Mouse (Mus musculus) layer of hippocampus, postnatal 36 days (tissue): ENCODE results near the gene Gm37240. TPM values are rescaled to one million over a fixed set of nuclear protein-coding genes. Genes with fewer than 3 reads are reported as not detected.
"Not testable (repeated sequence)": the region's sequence is repeated elsewhere in the genome, so short reads cannot be mapped to it uniquely, and the experiment has no call there.

Source experiments
- DNase-seq, 2 experiments: peaks; one replicate each; pipeline ENCODE4 v3.0.0; 2022
- total RNA-seq, 2 experiments: library from RNA; stranded (reverse); gene quantifications; 2 replicates each; pipeline ENCODE4 v1.2.3; 2021

Gm37240 gene
- total RNA-seq: not detected

DNA sequence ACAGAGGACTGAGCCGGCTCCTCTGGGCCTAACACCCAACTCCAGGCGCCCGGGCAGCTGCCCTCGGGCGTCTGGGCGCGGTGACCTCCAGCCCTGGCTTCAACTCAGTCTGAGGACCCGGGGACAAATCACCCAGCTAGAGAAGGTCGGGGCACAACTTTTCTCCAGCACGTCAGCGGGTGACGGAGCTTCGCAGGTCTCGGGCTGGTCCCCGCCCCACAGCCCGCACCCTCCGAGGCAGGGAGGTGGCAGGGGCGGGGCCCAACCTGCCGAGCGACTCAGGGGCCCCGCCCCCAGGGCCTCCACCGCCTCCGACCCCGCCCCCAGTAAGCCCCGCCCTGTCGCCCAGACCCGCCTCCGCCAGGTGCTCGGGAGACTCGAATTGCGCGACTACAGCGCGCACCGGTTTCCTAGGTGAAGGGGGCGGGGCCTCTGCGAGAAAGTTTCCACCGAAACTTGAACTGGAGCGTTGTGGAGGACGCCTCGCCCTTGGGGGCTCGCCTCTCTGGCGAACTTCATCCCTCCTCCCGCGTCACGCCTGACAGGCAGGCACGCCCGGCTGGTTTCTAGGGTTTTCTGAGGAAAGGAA, at the start of gene Gm37240, which contains the start of gene Glt28d2:
Gene Gm37240 (minus strand): TSS at position 280 of the 589 bp plus-strand sequence.
Gene Glt28d2 (minus strand): TSS at position 278 of the 589 bp plus-strand sequence.
- DNase-seq: peak; percentile 38 to 50

- no peak for DNase-seq
These were observed 46.3 kb upstream of the Gm37240 start for GRCm38 (mm10) chr3:85933586-85933985.

- no peak for DNase-seq
These were observed 44.5 kb upstream of the Gm37240 start for GRCm38 (mm10) chr3:85931859-85932258.

- DNase-seq: no peak
These were observed 43.4 kb upstream of the Gm37240 start for GRCm38 (mm10) chr3:85930671-85931255.

DNA sequence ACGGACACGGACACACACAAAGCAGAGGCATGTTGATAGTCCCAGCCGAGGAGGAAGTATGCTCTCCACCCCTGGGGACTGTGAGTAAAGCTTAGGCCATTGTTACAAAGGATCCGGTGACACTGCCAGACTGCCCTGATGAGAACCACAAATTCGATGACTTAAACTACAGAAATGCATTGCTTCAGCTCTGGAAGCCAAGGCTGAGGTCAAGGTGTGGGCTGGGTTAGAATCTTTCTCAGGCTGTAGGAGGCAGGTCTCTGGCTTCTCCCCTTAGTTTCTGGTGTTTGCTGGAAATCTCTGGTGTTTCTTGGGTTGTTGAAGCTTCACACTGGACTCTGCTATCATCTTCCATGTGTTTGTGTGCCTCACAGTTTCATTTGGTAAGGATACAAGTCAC, 42.4 kb upstream of the Gm37240 start:
- DNase-seq: no peak

- DNase-seq: peak; percentile 22 to 32
These were observed 40.9 kb upstream of the Gm37240 start for GRCm38 (mm10) chr3:85928140-85928611.

- DNase-seq: no peak
These were observed 40.0 kb upstream of the Gm37240 start for GRCm38 (mm10) chr3:85927296-85927695.

GRCm38 (mm10) chr3:85923954-85924945, 36.9 kb upstream of the Gm37240 start:
- peak; percentile 81 to 84 for DNase-seq

DNA sequence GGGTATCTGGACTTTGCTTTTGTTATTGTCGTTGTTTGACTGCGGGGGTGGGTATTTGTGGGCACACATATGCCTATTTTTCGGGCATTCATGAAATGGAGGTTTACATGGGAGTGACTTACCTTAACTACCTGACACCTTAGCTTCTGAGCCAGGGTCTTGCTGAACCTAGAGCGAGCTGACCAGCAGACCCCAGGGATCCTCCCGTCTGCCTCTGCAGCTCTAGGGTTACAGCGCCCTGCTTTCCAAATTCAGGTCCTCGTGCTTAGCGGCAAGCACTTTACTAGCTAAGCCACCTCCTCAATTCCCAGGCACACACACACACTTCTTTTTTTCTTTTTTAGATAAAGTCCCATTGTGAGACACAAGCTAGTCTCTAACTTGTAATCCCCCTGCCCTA, 36.0 kb upstream of the Gm37240 start:
- DNase-seq: no peak

GRCm38 (mm10) chr3:85922331-85922730, 35.0 kb upstream of the Gm37240 start:
- no peak for DNase-seq

- not testable (repeated sequence) for DNase-seq
These were observed 33.4 kb upstream of the Gm37240 start for GRCm38 (mm10) chr3:85920671-85921070.

- DNase-seq: peak in 1 of 2 experiments; percentile 35
These were observed 30.3 kb upstream of the Gm37240 start for GRCm38 (mm10) chr3:85917600-85917999.

DNA sequence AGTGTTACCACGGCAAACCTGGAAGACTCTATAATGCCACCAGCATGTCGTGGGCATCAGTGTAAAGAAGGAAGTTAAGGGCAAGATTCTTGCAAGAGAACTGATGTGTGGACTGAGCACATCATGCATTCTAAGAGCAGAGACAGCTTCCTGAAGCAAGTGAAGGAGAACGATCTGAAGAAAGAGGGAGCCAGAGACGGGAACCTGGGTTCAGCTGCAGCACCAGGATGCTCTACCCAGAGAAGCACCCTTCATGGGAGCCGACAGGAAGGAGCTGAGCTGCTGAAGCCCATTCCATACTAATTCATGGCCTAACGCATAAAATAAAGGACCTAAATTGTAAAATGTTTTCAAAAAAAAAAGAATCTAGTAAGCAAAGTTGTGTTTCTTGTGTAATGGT, 27.5 kb upstream of the Gm37240 start:
- no peak for DNase-seq

GRCm38 (mm10) chr3:85907136-85907535, 19.8 kb upstream of the Gm37240 start:
- no peak for DNase-seq

- DNase-seq: no peak
These were observed 17.1 kb upstream of the Gm37240 start for GRCm38 (mm10) chr3:85904371-85904770.

DNA sequence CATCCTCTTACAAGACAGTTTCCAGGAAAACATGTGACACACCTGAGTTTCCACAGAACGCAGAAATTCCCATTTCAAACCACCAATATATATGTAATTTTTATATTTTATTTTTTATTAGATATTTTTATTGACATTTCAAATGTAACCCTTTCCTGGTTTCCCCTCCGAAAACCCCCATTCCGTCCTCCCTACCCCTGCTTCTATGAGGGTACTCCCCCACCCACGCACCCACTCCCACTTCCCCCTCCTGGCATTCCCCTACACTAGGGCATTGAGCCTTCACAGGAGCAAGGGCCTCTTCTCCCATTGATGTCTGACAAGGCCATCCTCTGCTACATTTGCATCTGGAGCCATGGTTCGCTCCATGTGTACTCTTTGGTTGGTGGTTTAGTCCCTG, 7.7 kb upstream of the Gm37240 start:
- no peak for DNase-seq

GRCm38 (mm10) chr3:85891571-85891970, 4.3 kb upstream of the Gm37240 start:
- DNase-seq: peak in 1 of 2 experiments; percentile 6

GRCm38 (mm10) chr3:85888221-85888671, 928 bp upstream of the Gm37240 start:
- no peak for DNase-seq

DNA sequence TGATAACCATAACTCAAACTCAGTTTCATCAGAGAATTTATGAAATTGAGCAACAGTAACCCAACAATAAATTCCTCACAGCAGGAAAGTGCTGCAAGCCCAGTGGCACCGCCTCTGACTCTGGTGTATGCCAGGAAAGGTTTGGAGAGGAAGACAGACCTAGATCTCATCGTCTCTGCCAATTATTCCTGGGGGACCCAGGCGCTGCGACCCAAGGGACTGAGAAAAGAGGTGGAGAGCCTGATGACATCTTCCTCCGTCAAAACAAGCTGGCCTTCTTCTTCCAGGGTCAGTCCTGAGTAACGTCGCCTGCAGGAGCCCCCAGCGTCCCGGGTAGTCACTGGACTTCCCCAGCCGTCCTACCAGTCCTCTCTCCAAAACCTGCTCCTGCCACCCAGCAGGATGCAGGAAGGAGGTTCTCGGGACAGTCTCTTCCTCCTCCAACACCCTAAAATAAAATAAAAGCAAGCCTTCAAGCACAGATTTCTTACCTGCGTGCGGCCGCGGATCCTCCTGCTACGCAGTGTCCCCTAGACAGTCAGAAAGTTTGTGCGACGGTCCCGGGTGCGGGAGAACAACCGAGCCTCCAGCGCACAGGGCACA, 581 bp downstream of the Gm37240 start:
- no peak for DNase-seq

GRCm38 (mm10) chr3:85885906-85886305, 1.4 kb downstream of the Gm37240 start:
- DNase-seq: no peak

GRCm38 (mm10) chr3:85880687-85881086, 6.6 kb downstream of the Gm37240 start:
- no peak for DNase-seq

GRCm38 (mm10) chr3:85880068-85880467, 7.2 kb downstream of the Gm37240 start:
- no peak for DNase-seq
